Mouse (Mus musculus) right cerebral cortex, postnatal 36 days (tissue): ENCODE measurements at regions not wholly inside any gene's neighbourhood (a gene's known extent, or its start where the extent isn't known, plus 50 kb on each side); places are given as distances from the start of the nearest gene placed in this dataset.
"Not testable (repeated sequence)": the region's sequence is repeated elsewhere in the genome, so short reads cannot be mapped to it uniquely, and the experiment has no call there.

Experiments used
- DNase-seq, 2 experiments: peaks; one replicate each; pipeline ENCODE4 v3.0.0; 2022; ENCODE audit warnings: low spot score in 2 of 2, mixed read lengths in 1 of 2

GRCm38 (mm10) chr3:98968811-98969210 is 75.8 kb upstream of the Hao2 start:
- DNase-seq, result no peak

GRCm38 (mm10) chr3:98975777-98976176 is 82.7 kb upstream of the Hao2 start:
- DNase-seq, result no peak

- DNase-seq, result no peak
Measured at GRCm38 (mm10) chr3:98982787-98983186, 89.7 kb upstream of the Hao2 start.

- not testable (repeated sequence) for DNase-seq
Measured at GRCm38 (mm10) chr3:98987266-98987665, 94.2 kb upstream of the Hao2 start.

- peak; percentile 10 for DNase-seq
Measured at GRCm38 (mm10) chr3:98990801-98991200, 97.8 kb upstream of the Hao2 start.

GRCm38 (mm10) chr3:98991276-98991675 is 98.2 kb upstream of the Hao2 start:
- DNase-seq, result no peak

- no peak for DNase-seq
Measured at GRCm38 (mm10) chr3:98994086-98994485, 101.0 kb upstream of the Hao2 start.

- no peak for DNase-seq
Measured at GRCm38 (mm10) chr3:99030636-99031035, 110.2 kb upstream of the Wars2 start.

GRCm38 (mm10) chr3:99046190-99046589 is 94.7 kb upstream of the Wars2 start:
- no peak for DNase-seq

- no peak for DNase-seq
Measured at GRCm38 (mm10) chr3:99047156-99047555, 93.7 kb upstream of the Wars2 start.

- no peak for DNase-seq
Measured at GRCm38 (mm10) chr3:99049305-99049704, 91.6 kb upstream of the Wars2 start.

GRCm38 (mm10) chr3:99052176-99052575 is 88.7 kb upstream of the Wars2 start:
- no peak for DNase-seq

GRCm38 (mm10) chr3:99067168-99067567 is 73.7 kb upstream of the Wars2 start:
- no peak for DNase-seq
